Mouse (Mus musculus) B cell, adult 62 days (primary cell): ENCODE results near the gene Lrrc72. TPM values are rescaled to one million over a fixed set of nuclear protein-coding genes. Genes with fewer than 3 reads are reported as not detected.

Experiments
- total RNA-seq: library from RNA; stranded (reverse); gene quantifications from 4 replicates; pipeline ENCODE4 v1.2.4, GENCODE M21; 2023

Lrrc72 gene
- not detected in 4 replicates for total RNA-seq

DNA sequence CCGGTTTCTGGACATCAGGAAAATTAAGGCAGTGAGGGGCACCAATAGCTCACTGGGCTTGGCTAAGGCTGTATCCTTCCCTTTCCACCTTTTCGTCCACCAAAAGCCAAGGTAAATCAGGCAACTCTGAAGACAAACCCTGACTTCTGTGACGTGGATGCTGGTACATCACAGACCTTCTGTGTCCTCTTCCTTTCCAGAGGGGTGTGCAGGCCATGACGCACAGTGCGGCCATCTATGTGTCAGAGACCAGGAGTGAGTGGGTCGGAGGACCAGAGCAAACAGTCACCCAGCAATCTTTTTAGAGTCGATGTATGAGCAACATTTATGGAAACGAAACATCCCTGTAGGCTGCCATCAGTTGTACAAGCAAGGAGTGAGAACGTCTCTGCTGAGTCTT is at the start of gene Lrrc72:
Gene Lrrc72, minus strand, starts transcription at position 101 of the 400 bp plus-strand sequence.

Other genes starting within 250 kb of the Lrrc72 start
- 144 to 157 TPM (median 154 TPM) in 4 replicates for gene Tspan13, start 210.9 kb downstream of the Lrrc72 start, total RNA-seq
- gene Ankmy2, start 96.3 kb downstream of the Lrrc72 start, total RNA-seq = 23.3 to 28.0 TPM (median 24.9 TPM) in 4 replicates
- gene Bzw2, start 95.3 kb downstream of the Lrrc72 start, total RNA-seq = 110 to 117 TPM (median 116 TPM) in 4 replicates
- 0.41 to 0.43 TPM in 2 of 4 replicates, not detected in the others for gene Sostdc1, start 60.7 kb upstream of the Lrrc72 start, total RNA-seq
- gene Ispd, start 128.1 kb upstream of the Lrrc72 start, total RNA-seq = 9.6 to 13.5 TPM (median 12.4 TPM) in 4 replicates
- gene D630036H23Rik, start 128.8 kb upstream of the Lrrc72 start, total RNA-seq = 0.86 TPM in 1 of 4 replicates, not detected in the others